Comparison of ENCODE assay signal across 8 mouse cellular contexts in the genomic region with DNA sequence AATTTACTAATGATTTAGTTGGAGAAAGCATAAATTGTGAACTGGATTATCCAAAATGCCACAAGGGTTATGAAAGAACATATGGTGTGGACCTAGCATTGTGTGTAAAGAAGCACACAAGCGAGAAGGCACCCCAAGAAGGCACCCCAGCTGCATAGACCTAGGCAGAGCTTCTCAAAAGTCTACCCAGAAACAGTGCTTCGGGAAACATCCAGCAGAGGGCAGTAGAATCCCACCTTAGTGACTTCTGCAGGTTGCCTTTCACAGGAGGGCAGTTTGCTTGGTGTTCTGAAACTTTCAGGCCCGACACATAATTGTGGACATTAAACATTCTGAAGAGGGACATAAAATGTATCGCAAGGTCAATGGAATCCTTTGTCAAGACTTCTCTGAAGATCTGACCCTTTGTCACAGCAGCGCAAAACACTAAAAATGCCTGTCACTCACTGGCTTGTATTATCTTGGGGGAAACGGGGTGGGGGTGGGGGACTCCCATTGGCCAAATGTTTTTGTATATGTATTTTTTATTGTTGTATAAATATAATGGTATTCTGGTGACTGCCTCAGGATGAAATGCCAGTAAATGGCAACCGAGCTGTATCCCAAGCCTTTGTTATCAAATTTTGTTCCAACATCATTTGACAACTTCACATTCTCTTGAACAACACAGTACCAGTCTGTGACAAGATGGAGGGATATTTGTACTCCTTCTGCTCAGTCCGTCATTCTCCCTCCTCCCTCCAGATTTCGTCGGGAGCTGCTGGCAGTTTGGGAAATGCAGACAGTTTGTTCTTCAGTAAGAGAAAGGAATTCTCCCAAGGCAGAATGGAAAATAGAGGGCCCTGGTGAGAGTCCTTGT.
DNase-seq lines count a peak whose midpoint lies in the region; ATAC-seq and TF ChIP-seq lines count a peak whose summit lies in the region.

No protein-coding gene starts in this region.

- H3K4me3 ChIP-seq in E14TG2a.4 (replicated peaks; ENCODE audit: low read length): no peak overlapping the region
- H3K4me3 ChIP-seq in liver, postnatal 0 days (ENCODE audit: low read depth, low read length): no peak overlapping the region

- 52% methylated on average over 10 of the region's 10 CpGs for WGBS in liver, postnatal 0 days (ENCODE audit: insufficient replicate concordance)

- no peaks in the 10 kb centered on the region for H3K4me1 ChIP-seq in E14TG2a.4 (replicated peaks; ENCODE audit: low read depth, low read length)
- H3K4me1 ChIP-seq in liver, postnatal 0 days (ENCODE audit: insufficient read depth): no peaks in the 10 kb centered on the region

- DNase-seq in adrenal gland, adult 8-10 months: peak; percentile 10
- peak; percentile 92 for DNase-seq in embryo, embryonic 10.5 days (ENCODE audit: low spot score)
- peak; percentile 81 to 83 for DNase-seq in kidney, postnatal 4 days
- DNase-seq in liver, postnatal 0 days: peak; percentile 64
- DNase-seq in retina, embryonic 14.5 days (ENCODE audit: low spot score): peak; percentile 93

- H3K27ac ChIP-seq in liver, postnatal 0 days (ENCODE audit: low read depth): no peak overlapping the region

- ATAC-seq in granulocyte monocyte progenitor cell, adult 5-6 weeks (replicated peaks; ENCODE audit: poor library complexity, severe bottlenecking): peak; percentile 75
- no peak for ATAC-seq in liver, postnatal 0 days
- ATAC-seq in megakaryocyte, adult 5-6 weeks (ENCODE audit: poor library complexity, severe bottlenecking): no peak

- H3K4me2 ChIP-seq in liver, postnatal 0 days (ENCODE audit: low read depth, low read length): no peak overlapping the region

- TF ChIP-seq CTCF in E14TG2a.4 (conservative IDR thresholded peaks at IDR 0.05; ENCODE audit: low read length): peak; percentile 75
- peak; percentile 74 for TF ChIP-seq CTCF in liver, postnatal 0 days (IDR thresholded peaks at IDR 0.05; ENCODE audit: low read depth)

- no peaks in the 10 kb centered on the region for H3K36me3 ChIP-seq in E14TG2a.4 (ENCODE audit: insufficient read depth, low read length)
- H3K36me3 ChIP-seq in liver, postnatal 0 days (replicated peaks; ENCODE audit: insufficient read depth, low read length): no peaks in the 10 kb centered on the region

- H3K9me3 ChIP-seq in E14TG2a.4 (ENCODE audit: low read length): no peaks in the 10 kb centered on the region
- H3K9me3 ChIP-seq in liver, postnatal 0 days (ENCODE audit: low read length): no peaks in the 10 kb centered on the region

- no peak overlapping the region for H3K9ac ChIP-seq in liver, postnatal 0 days (replicated peaks)

- no peaks in the 10 kb centered on the region for H3K27me3 ChIP-seq in E14TG2a.4 (ENCODE audit: insufficient read depth, low read length)
- no peaks in the 10 kb centered on the region for H3K27me3 ChIP-seq in liver, postnatal 0 days (ENCODE audit: insufficient read depth, low read length)

- no peak for TF ChIP-seq EP300 in liver, postnatal 0 days (IDR thresholded peaks at IDR 0.05; ENCODE audit: low read depth)

Comparison
In these comparisons a context has a peak if more than half of its experiments do, and no peak if none do; other contexts are left out.
1. DNase-seq: peak in every context shown above with its lines; median percentile 93 in retina, embryonic 14.5 days; 92 in embryo, embryonic 10.5 days; 82 in kidney, postnatal 4 days; 64 in liver, postnatal 0 days; 10 in adrenal gland, adult 8-10 months.